Mouse (Mus musculus): ENCODE results near the gene Il17c. TPM values are rescaled to one million over a fixed set of nuclear protein-coding genes. Genes with fewer than 3 reads are reported as not detected.

Il17c gene
- total RNA-seq, 2 experiments from 2014 or later = not detected

DNA sequence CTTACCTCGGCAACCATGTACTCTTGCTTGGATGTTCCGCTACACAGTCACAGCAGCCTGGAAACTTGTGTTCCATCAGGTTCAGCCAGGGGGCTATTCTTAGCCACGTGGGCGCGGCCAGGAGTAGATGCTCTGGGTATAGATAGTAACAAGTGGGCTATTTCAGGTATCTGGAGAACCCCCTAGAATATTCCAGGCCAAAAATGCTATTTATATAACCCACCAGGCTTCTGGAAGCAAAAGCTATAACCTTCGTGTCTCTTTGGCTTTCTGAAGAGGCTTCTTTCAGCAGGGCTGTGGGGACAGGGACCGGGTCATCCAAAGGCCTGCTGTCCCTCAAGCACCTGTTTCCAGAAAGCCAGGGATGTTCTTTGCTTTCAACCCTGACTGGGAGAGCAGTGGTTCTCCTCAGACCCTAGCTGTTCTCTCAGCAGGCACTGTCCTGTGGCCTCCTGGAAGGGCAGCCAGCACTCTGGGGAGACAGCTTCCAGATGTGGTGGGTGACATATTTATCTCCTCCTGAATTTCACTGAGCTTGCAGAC, 29.4 kb downstream of the Il17c start:
- DNase-seq (ENCODE audit: low spot score in 2 of 2) = no peak
- intact Hi-C loops (cut with DNase I) = no loop called here

DNA sequence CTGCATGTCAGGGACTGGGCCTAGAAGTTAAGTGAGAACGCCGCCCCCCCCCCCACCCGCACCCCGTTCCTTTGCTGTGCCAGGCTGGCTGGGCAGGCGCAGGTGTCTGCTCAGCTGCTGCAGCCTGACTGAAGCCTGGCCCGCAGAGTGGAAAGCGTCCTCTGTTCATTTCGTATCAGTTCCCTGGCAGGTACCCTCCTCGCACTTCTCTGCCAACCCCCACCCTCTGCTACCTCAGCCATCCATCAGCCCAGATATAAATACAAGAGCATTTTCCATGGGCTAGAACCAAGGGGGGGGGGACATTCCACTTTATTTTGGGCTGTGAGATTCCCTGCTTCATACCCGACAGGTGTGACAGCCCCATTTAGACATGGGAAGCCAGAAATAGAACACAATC, 30.3 kb downstream of the Il17c start:
- no peak for DNase-seq (ENCODE audit: low spot score in 2 of 2)
- intact Hi-C loops (cut with DNase I) = no loop called here

- DNase-seq (ENCODE audit: low spot score in 2 of 2) = no peak
- intact Hi-C loops (cut with DNase I) = no loop called here
Measured at GRCm38 (mm10) chr8:122454409-122454808, 32.6 kb downstream of the Il17c start.

- intact Hi-C loops (cut with DNase I) = no loop called here
- no peak for DNase-seq (ENCODE audit: low spot score in 2 of 2)
Measured at GRCm38 (mm10) chr8:122457171-122457570, 35.4 kb downstream of the Il17c start.

- intact Hi-C loops (cut with DNase I) = no loop called here
- no peak for DNase-seq (ENCODE audit: low spot score in 2 of 2)
Measured at GRCm38 (mm10) chr8:122459218-122459900, 37.5 kb downstream of the Il17c start.

- intact Hi-C loops (cut with DNase I) = no loop called here
- no peak for DNase-seq (ENCODE audit: low spot score in 2 of 2)
Measured at GRCm38 (mm10) chr8:122459990-122460389, 38.2 kb downstream of the Il17c start.

GRCm38 (mm10) chr8:122460524-122461472, 39.0 kb downstream of the Il17c start, which contains the start of gene Snai3:
Gene Snai3, minus strand, starts transcription at chr8:122460733.
- intact Hi-C loops (cut with DNase I) = no loop called here
- DNase-seq (ENCODE audit: low spot score in 2 of 2) = peak; percentile 39 to 40

DNA sequence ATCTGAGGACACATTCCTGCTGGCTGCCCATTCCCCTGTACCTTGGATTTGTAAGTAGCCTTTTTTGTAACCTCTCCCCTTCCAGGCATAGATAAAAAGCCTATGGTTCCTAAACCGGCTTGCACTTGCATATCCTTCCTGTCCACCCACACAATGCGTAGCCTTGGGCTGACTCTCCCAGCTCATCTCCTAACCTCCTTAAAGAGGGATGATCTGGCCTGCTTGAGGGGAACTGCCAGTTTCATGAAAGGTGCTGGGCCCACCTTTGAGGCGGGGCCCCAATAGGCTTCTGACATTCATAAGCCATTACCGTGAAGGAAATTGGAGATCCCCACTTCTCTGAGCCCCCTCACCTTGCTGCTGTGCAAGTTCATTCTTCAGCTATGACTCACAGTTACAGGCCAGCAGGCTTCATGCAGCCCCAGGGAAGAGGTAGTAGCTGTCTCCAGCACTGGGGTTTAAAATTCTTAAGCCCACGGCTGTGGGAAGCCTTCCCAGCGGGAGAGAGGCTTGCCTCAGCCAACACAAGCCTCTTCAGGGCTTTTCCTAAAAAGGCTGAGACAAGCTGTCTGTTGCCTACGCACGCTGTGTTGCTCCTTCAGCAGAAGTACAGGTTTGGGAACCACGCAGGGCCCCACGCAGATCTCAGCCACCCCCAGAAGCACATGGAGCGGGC, 39.8 kb downstream of the Il17c start:
- intact Hi-C loops (cut with DNase I) = no loop called here
- DNase-seq (ENCODE audit: low spot score in 2 of 2) = peak; percentile 81 to 84

GRCm38 (mm10) chr8:122462510-122462909, 40.7 kb downstream of the Il17c start:
- no peak for DNase-seq (ENCODE audit: low spot score in 2 of 2)
- intact Hi-C loops (cut with DNase I) = no loop called here

GRCm38 (mm10) chr8:122463651-122464640, 42.1 kb downstream of the Il17c start:
- intact Hi-C loops (cut with DNase I) = no loop called here
- DNase-seq (ENCODE audit: low spot score in 2 of 2) = no peak

GRCm38 (mm10) chr8:122464985-122465384, 43.2 kb downstream of the Il17c start:
- DNase-seq (ENCODE audit: low spot score in 2 of 2) = no peak
- intact Hi-C loops (cut with DNase I) = no loop called here

DNA sequence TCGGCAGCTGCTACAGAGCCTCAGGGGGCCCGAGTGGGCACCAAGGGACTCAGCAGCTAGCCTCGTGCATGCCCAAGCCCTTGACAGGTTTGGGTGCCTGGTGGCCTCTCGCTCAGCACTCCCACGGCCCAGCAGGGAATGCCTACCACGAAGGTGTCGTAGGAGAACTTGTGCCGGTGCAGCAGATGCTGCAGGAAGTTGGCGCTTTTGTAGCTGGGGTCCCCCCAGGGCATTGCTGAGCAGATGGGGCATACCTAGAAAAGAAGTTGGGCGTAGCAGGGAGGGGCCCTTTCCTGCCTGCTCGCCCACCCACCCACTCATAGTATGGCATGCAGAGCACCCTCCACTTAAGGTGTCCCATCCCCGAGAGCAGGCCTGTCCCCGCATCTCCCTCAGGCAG, 46.0 kb downstream of the Il17c start:
- intact Hi-C loops (cut with DNase I) = no loop called here
- no peak for DNase-seq (ENCODE audit: low spot score in 2 of 2)

DNA sequence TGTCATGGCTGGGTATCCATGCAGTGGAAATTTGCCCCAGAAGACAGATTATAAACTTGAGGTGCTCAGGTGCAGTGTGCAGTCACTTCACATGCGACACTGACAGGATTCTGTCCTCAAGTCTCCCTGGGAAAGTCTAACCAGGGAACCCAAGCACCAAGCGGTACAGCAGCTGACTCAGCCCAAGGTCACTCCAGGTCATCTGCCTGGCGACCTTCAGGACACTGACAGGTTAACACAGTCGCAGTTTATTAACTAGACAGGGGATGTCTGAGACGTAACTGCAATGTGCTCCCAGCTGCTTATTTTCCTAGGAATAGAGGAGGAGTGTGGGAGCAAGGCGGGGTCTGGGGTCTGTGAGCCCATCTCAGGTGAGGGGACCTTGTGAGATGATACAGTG, 47.6 kb downstream of the Il17c start:
- intact Hi-C loops (cut with DNase I) = no loop called here
- DNase-seq (ENCODE audit: low spot score in 2 of 2) = no peak

GRCm38 (mm10) chr8:122469965-122470364, 48.1 kb downstream of the Il17c start:
- intact Hi-C loops (cut with DNase I) = no loop called here

DNA sequence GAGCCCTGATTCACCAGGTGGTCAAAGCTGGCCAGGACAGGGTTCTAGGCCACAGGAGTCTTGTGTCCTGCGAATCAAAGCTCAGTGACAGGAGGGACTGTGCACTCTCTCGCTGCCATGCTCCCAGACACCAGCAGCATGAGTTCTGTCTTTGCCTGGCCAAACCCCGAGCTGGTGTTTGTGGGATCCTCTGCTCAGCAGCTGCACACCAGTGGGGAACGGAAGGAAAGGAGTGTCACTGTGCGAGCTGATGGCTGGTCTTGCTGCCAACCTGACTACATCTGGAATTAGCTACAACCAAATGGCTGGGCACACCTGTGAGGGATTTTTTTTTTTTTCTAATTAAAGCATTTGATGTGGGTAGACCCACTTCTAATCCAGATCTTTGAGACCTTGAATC, 48.9 kb downstream of the Il17c start:
- DNase-seq (ENCODE audit: low spot score in 2 of 2) = no peak
- intact Hi-C loops (cut with DNase I) = no loop called here

More at GRCm38 (mm10) chr8:122469965-122470364, 48.1 kb downstream of the Il17c start:
- DNase-seq (ENCODE audit: low spot score in 2 of 2) = no peak
